Mouse (Mus musculus): ENCODE measurements at regions not wholly inside any gene's neighbourhood (a gene's known extent, or its start where the extent isn't known, plus 50 kb on each side); places are given as distances from the start of the nearest gene placed in this dataset.
"Not testable (repeated sequence)": the region's sequence is repeated elsewhere in the genome, so short reads cannot be mapped to it uniquely, and the experiment has no call there.

DNA sequence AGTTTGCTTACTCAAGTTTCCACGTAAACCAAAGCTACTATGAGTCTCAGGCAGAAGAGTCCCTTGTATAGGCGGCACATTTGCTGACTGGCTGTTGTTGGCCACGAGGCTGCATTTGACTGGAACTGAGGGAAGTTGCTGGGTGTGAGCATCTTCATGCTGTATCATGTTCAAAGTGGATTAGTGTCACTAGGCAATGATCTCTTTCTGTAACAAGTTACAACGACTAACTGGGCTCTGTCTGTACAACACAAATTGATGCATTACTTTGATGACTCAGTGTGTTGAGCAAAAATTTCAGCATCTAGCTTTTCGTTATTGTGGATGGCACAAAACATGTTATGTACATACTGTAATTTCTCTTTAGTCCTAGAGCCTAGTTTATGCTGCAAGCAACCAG, 203.7 kb upstream of the P2ry1 start:
- DNase-seq (ENCODE audit: low read depth, low spot score) = no peak

- DNase-seq (ENCODE audit: low read depth, low spot score) = no peak
Measured at GRCm38 (mm10) chr3:60804711-60805293, 197.8 kb upstream of the P2ry1 start.

DNA sequence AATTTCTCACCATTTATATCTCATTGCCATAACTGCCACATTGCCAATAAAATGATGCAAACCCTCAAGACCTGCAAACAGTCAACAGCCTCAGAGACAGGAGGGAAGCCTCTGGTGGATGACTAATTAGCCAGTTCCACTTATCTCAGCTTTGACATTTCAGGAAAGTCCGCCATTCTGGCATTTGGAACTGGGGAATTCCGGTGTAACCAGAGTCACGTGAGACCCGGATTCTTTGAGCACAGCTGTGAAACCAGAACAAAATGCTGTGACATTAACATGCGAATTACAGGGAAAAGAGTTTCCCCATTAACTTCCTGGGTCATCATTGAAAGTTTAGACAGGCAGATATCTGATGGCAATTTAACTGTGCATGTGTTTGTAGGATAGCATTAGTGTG, 190.7 kb upstream of the P2ry1 start:
- DNase-seq (ENCODE audit: low read depth, low spot score) = peak; percentile 55

- DNase-seq (ENCODE audit: low read depth, low spot score) = no peak
Measured at GRCm38 (mm10) chr3:60813485-60813884, 189.1 kb upstream of the P2ry1 start.

- DNase-seq (ENCODE audit: low read depth, low spot score) = no peak
Measured at GRCm38 (mm10) chr3:60819684-60820281, 182.8 kb upstream of the P2ry1 start.

DNA sequence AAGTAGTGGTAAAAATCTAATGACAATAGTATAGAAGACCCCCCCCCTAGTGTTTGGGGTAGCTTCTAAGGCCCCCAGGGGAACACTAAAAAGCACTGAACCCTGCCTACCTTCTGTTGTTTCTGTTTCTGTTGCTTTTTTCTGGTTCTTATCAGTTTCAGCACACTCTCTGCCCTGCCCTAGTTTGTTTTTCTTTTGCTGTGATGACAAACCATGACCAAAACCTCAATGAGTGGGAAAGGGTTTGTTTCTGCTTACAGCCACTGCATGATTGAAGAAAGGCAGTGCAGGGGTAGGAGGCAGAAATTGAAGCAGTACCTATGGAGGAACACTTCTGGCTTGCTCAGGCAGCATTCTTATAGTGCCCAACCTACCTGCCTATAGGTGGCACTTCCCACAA, 181.1 kb upstream of the P2ry1 start:
- no peak for DNase-seq (ENCODE audit: low read depth, low spot score)

DNA sequence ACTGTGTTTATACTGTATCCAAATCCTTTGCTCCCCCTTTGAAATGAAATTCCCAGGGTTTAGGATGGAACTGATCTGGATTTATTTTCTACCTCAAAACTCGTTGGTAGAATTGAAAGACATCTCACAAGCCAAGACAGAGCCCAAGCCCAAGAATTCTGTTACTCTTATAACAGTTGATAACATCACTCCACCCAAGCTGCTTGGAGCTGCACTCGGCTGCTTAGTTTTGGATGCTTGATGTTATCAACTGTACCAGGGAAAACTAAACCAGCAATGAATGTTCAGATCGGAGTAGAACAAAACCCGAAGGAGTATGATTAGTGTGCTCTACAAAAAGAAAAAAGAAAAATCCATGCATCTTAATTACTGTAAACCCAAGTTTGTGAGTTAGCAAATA, 175.8 kb upstream of the P2ry1 start:
- no peak for DNase-seq (ENCODE audit: low read depth, low spot score)

DNA sequence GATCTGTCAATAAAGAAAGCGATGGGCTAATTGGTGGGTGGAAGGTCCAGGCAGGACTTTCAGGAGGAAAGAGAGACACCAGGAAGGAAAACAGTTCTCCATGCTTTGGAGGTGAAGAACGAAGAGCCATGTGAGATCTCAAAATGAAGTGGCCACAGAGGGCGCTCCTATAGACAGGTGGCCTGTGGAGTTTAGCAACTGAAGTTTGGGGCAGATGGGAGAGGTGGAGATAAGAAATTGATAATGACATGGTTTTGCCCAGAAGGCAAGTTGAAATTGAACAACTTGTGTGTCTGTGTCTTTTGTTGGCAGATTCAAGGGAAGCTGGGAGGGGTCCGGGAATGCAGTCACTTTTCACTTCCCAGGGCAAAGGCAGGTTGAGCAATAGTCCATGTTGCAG, 170.2 kb upstream of the P2ry1 start:
- no peak for DNase-seq (ENCODE audit: low read depth, low spot score)

DNA sequence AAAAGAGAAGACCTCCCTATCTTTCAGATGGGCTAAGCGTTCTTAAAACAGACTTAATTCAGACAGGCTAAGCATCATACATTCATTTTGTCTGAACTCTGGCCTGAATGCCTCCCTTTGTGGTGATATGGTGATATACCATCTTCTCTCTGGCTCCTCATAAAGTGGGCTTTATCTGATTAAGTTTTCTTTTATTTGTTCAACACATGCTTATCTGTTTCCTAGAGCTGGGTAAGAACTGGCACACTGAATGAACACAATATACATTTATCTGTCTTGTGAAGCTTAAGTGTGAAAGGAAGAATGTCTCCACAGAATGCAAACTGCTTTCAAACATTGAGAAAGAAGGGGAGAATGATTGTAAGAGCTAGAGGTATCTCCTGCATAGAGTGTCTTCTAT, 160.7 kb upstream of the P2ry1 start:
- no peak for DNase-seq (ENCODE audit: low read depth, low spot score)

GRCm38 (mm10) chr3:60845293-60845692, 157.3 kb upstream of the P2ry1 start:
- DNase-seq (ENCODE audit: low read depth, low spot score) = no peak

GRCm38 (mm10) chr3:60848437-60848836, 154.2 kb upstream of the P2ry1 start:
- DNase-seq (ENCODE audit: low read depth, low spot score) = no peak

- DNase-seq (ENCODE audit: low read depth, low spot score) = no peak
Measured at GRCm38 (mm10) chr3:60853773-60854172, 148.8 kb upstream of the P2ry1 start.

GRCm38 (mm10) chr3:60855734-60856133, 146.9 kb upstream of the P2ry1 start:
- DNase-seq (ENCODE audit: low read depth, low spot score) = no peak

GRCm38 (mm10) chr3:60858474-60859118, 144.0 kb upstream of the P2ry1 start:
- no peak for DNase-seq (ENCODE audit: low read depth, low spot score)

GRCm38 (mm10) chr3:60859119-60859515, 143.5 kb upstream of the P2ry1 start:
- DNase-seq (ENCODE audit: low read depth, low spot score) = no peak

DNA sequence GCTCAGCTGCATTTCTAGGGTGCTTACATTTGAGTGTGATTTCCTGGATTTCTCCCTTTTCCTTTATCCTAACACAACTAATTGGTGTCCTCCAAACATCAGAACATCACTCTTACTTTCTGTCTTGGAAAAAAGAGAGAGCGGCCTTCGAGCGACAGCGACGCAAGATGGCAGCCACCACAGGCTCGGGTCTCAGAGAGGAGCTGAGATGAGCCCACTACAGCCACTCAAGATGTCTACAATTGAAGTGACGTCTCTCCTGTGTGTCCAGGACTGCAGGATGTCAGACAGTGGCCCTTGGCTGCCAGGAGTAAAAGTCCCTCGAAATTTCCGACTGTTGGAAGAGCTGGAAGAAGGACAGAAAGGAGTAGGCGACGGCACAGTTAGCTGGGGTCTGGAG, 125.7 kb upstream of the P2ry1 start:
- DNase-seq (ENCODE audit: low read depth, low spot score) = not testable (repeated sequence)

- DNase-seq (ENCODE audit: low read depth, low spot score) = no peak
Measured at GRCm38 (mm10) chr3:60878880-60879279, 123.7 kb upstream of the P2ry1 start.

DNA sequence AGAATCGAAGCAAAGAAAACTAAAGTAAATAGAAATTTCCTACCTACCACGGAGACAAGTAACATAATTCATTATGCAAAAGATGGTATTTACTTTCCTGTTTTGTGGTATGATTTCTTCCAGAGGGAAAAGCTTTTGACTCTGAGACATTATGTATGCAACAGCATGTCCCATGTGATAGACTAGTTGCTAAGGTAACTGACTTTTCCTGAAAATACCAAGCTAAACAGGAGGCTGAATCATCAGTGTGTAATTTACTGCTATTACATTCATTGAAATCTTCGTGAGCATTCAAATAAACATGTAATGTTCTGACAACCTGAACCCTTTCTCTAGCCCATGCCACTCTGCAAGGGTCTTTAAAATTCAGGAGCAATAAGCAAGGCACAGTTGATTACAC, 118.6 kb upstream of the P2ry1 start:
- DNase-seq (ENCODE audit: low read depth, low spot score) = peak; percentile 14

- no peak for DNase-seq (ENCODE audit: low read depth, low spot score)
Measured at GRCm38 (mm10) chr3:60889191-60889861, 113.3 kb upstream of the P2ry1 start.

DNA sequence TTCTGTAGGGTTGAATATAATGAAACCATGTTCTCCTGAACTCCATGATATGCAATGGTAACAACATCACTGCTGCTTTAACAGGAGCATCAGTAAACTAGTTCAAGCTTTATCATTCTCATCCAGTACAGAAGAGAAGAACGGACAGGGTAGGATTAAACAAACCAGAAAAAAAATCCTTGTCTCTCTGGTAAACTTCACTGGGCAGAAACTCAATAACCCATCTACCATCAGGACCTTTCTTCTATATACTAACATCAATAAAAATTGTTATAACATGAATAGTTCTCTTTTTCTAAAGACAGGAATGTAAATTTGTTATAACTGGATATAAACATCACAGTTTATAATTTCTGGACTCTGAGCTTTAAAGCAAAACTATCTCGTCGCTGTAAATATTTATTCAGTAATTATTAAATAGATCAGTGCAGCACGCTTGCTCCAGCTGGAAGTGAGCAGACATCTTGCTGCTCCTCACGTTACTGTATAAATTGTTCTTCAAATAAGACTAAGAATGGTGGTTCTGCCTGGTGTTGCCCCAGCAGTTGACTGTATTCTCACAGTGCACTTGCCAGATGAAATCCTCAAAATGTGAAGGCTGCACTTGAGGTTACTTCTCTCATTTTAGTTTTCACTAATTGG, 104.8 kb upstream of the P2ry1 start:
- no peak for DNase-seq (ENCODE audit: low read depth, low spot score)

GRCm38 (mm10) chr3:60898720-60899119, 103.9 kb upstream of the P2ry1 start:
- no peak for DNase-seq (ENCODE audit: low read depth, low spot score)

DNA sequence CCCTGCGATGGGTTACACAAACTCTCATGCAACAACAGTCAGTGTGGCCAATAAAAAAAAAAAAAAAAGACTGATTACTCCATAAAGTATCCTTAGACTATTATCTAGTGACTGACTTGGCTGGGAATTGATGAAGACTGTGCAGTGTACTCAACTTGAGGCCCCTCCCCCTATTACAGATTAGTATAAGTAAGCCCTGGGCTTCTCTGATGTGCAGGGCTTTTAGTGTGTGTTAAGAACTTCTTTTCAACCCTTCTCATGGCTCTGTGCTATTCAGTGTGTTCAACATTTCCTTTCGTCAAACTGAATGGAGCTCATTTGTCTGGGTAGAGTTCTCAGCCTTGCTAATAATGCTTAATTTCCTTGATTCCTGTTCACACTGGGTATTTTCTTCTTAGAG, 101.0 kb upstream of the P2ry1 start:
- DNase-seq (ENCODE audit: low read depth, low spot score) = no peak
